Mouse (Mus musculus) CH12.LX (cell line): Measurements from ENCODE around the gene Ube4b. TPM values are rescaled to one million over a fixed set of nuclear protein-coding genes. Genes with fewer than 3 reads are reported as not detected.
"Not testable (repeated sequence)": the region's sequence is repeated elsewhere in the genome, so short reads cannot be mapped to it uniquely, and the experiment has no call there.

ENCODE experiments used
- DNase-seq: peaks from one replicate; pipeline ENCODE4 v3.0.0-alpha.2; 2013; ENCODE audit errors: extremely low read depth
- H3K27ac ChIP-seq: 2 replicates; pipeline ENCODE4 v1.5.1; 2012; ENCODE audit warnings: low read depth, mild to moderate bottlenecking, control low read depth, moderate library complexity; ENCODE audit not compliant: insufficient read depth
- H3K27me3 ChIP-seq: replicated peaks from 2 replicates; pipeline ENCODE3; 2012; ENCODE audit warnings: inconsistent platforms
- H3K36me3 ChIP-seq, 2 experiments: replicated peaks in 1 of 2; 2 replicates each; pipeline versions ENCODE3 to v1.6.1; 2012; ENCODE audit warnings: inconsistent platforms in 1 of 2, low read length in 1 of 2, mild to moderate bottlenecking in 1 of 2, mixed read lengths in 1 of 2, moderate library complexity in 1 of 2; ENCODE audit not compliant: control insufficient read depth in 1 of 2, insufficient read depth in 1 of 2
- H3K4me1 ChIP-seq, 2 experiments: 2 replicates each; pipeline ENCODE4 v1.6.1; 2012; ENCODE audit warnings: inconsistent platforms in 1 of 2, moderate library complexity in 1 of 2; ENCODE audit not compliant: insufficient read depth in 2 of 2, control insufficient read depth in 1 of 2
- H3K4me2 ChIP-seq: 2 replicates; pipeline ENCODE4 v1.6.1; 2012; ENCODE audit warnings: low read depth, mild to moderate bottlenecking, control low read depth; ENCODE audit not compliant: poor library complexity, insufficient read depth, severe bottlenecking
- H3K4me3 ChIP-seq, 3 experiments: fragments of 150-350 bp in 1 of 3; sonication (generic) in 1 of 3; replicated peaks in 1 of 3; 2 replicates each; pipeline versions ENCODE3 to v1.5.1; 2011 to 2012; ENCODE audit warnings: low read depth in 2 of 3, low read length in 2 of 3, mild to moderate bottlenecking in 2 of 3, moderate library complexity in 2 of 3, control low read depth in 1 of 3, improper control_type of control experiment in 1 of 3, inconsistent platforms in 1 of 3, mixed read lengths in 1 of 3; ENCODE audit not compliant: poor library complexity in 1 of 3
- H3K79me2 ChIP-seq: replicated peaks from 2 replicates; pipeline ENCODE4 v1.6.1; 2012; ENCODE audit warnings: mild to moderate bottlenecking, moderate library complexity; ENCODE audit not compliant: control insufficient read depth, poor library complexity, insufficient read depth, severe bottlenecking; ENCODE audit errors: extremely low read depth
- H3K9ac ChIP-seq: 2 replicates; pipeline ENCODE4 v1.6.1; 2012; ENCODE audit warnings: low read depth, mild to moderate bottlenecking, control low read depth, moderate library complexity; ENCODE audit not compliant: insufficient read depth
- H3K9me3 ChIP-seq: replicated peaks from 2 replicates; pipeline ENCODE3; 2012; ENCODE audit warnings: low read length, inconsistent platforms, mixed read lengths
- BHLHE40 ChIP-seq: IDR thresholded peaks from 2 replicates; pipeline ENCODE4 v1.6.1; 2011; ENCODE audit warnings: mild to moderate bottlenecking, low read depth, low read length, improper control_type of control experiment
- CHD2 ChIP-seq: IDR thresholded peaks from 2 replicates; pipeline ENCODE4 v1.6.1; 2011; ENCODE audit warnings: low read length, improper control_type of control experiment
- CTCF ChIP-seq, 2 experiments: IDR thresholded peaks in 1 of 2; conservative IDR thresholded peaks in 1 of 2; 2 replicates each; pipeline ENCODE4 v1.5.1; 2011 to 2012; ENCODE audit warnings: low read depth in 2 of 2, low read length in 2 of 2, improper control_type of control experiment in 1 of 2, inconsistent platforms in 1 of 2, mild to moderate bottlenecking in 1 of 2, moderate library complexity in 1 of 2
- E2F4 ChIP-seq: IDR thresholded peaks from 2 replicates; pipeline ENCODE4 v1.6.1; 2011; ENCODE audit warnings: low read depth, low read length, improper control_type of control experiment; ENCODE audit not compliant: insufficient replicate concordance
- ELF1 ChIP-seq: IDR thresholded peaks from 2 replicates; pipeline ENCODE4 v1.6.1; 2014; ENCODE audit warnings: low read depth, mild to moderate bottlenecking, inconsistent platforms, low read length, improper control_type of control experiment
- EP300 ChIP-seq: IDR thresholded peaks from 2 replicates; pipeline ENCODE4 v1.6.1; 2011; ENCODE audit warnings: low read length, improper control_type of control experiment
- ETS1 ChIP-seq: conservative IDR thresholded peaks from 2 replicates; pipeline ENCODE4 v1.6.1; 2012; ENCODE audit warnings: low read depth, mild to moderate bottlenecking, inconsistent platforms, low read length, improper control_type of control experiment, moderate library complexity
- GABPA ChIP-seq: IDR thresholded peaks from 2 replicates; pipeline ENCODE4 v1.6.1; 2012; ENCODE audit warnings: low read depth, low read length, improper control_type of control experiment, inconsistent platforms; ENCODE audit not compliant: insufficient replicate concordance
- HCFC1 ChIP-seq: IDR thresholded peaks from 2 replicates; pipeline ENCODE4 v1.6.1; 2012; ENCODE audit warnings: low read depth, mild to moderate bottlenecking, inconsistent platforms, low read length, improper control_type of control experiment
- JUN ChIP-seq: IDR thresholded peaks from 2 replicates; pipeline ENCODE4 v1.6.1; 2011; ENCODE audit warnings: low read depth, mild to moderate bottlenecking, low read length, improper control_type of control experiment, moderate library complexity; ENCODE audit not compliant: insufficient read depth
- JUND ChIP-seq: conservative IDR thresholded peaks from 2 replicates; pipeline ENCODE4 v1.6.1; 2011; ENCODE audit warnings: low read depth, low read length, improper control_type of control experiment
- MAFK ChIP-seq: IDR thresholded peaks from 2 replicates; pipeline ENCODE4 v1.6.1; 2011; ENCODE audit warnings: low read length, improper control_type of control experiment; ENCODE audit not compliant: insufficient replicate concordance
- MYC ChIP-seq: IDR thresholded peaks from 2 replicates; pipeline ENCODE4 v1.6.1; 2011; ENCODE audit warnings: low read depth, mild to moderate bottlenecking, improper control_type of control experiment, low read length
- NELFE ChIP-seq: IDR thresholded peaks from 2 replicates; pipeline ENCODE4 v1.6.1; 2011; ENCODE audit warnings: low read depth, low read length, improper control_type of control experiment
- PAX5 ChIP-seq: IDR thresholded peaks from 2 replicates; pipeline ENCODE4 v1.6.1; 2012; ENCODE audit warnings: low read length, inconsistent platforms, mixed read lengths
- RAD21 ChIP-seq: IDR thresholded peaks from 2 replicates; pipeline ENCODE4 v1.6.1; 2011; ENCODE audit warnings: low read depth, mild to moderate bottlenecking, low read length, improper control_type of control experiment, moderate library complexity
- SMC3 ChIP-seq: IDR thresholded peaks from 2 replicates; pipeline ENCODE4 v1.6.1; 2011; ENCODE audit warnings: low read depth, low read length, improper control_type of control experiment
- TBP ChIP-seq: conservative IDR thresholded peaks from 2 replicates; pipeline ENCODE4 v1.6.1; 2011; ENCODE audit warnings: low read depth, low read length, improper control_type of control experiment
- UBTF ChIP-seq: IDR thresholded peaks from 2 replicates; pipeline ENCODE4 v1.6.1; 2012; ENCODE audit warnings: low read depth, mild to moderate bottlenecking, inconsistent platforms, low read length, improper control_type of control experiment, moderate library complexity
- ZC3H11A ChIP-seq: IDR thresholded peaks from 2 replicates; pipeline ENCODE4 v1.6.1; 2012; ENCODE audit warnings: low read depth, mild to moderate bottlenecking, inconsistent platforms, low read length, improper control_type of control experiment
- ZKSCAN1 ChIP-seq: IDR thresholded peaks from 2 replicates; pipeline ENCODE4 v1.6.1; 2012; ENCODE audit warnings: low read depth, inconsistent platforms, low read length, improper control_type of control experiment, borderline replicate concordance
- dilution Hi-C: fragments of 300-500 bp; cut with MboI; formaldehyde crosslinking; loops from 2 replicates; pipeline ENCODE4 v1.14.3; 2020; ENCODE audit warnings: low sequenced_read_pairs; ENCODE audit not compliant: extremely low pct_unique_long_range_greater_than_20kb, extremely low pct_ligation_motif_present
- in situ Hi-C: fragments of 300-500 bp; cut with MboI; formaldehyde crosslinking; loops from 3 replicates; pipeline ENCODE4 v1.14.3; 2019; ENCODE audit warnings: low sequenced_read_pairs, low pct_ligation_motif_present, low pct_unique_long_range_greater_than_20kb, mixed read lengths
- polyA plus RNA-seq: library from polyadenylated mRNA; unstranded; fragments of >175 nt; gene quantifications from 2 replicates; pipeline ENCODE4 v1.2.1, GENCODE M21; 2012; ENCODE audit warnings: low read depth; ENCODE audit not compliant: insufficient read length
- total RNA-seq, 2 experiments: library from RNA; depleted of rRNA; stranded (reverse); fragments of 300-350 nt in 1 of 2; fragments of >200 nt in 1 of 2; gene quantifications; 2 replicates each; pipeline ENCODE4 v1.2.3; 2012 to 2014

Gene Ube4b
- total and polyA plus RNA-seq, 3 experiments = 13.1 to 60.0 (median 41.6) TPM

DNA sequence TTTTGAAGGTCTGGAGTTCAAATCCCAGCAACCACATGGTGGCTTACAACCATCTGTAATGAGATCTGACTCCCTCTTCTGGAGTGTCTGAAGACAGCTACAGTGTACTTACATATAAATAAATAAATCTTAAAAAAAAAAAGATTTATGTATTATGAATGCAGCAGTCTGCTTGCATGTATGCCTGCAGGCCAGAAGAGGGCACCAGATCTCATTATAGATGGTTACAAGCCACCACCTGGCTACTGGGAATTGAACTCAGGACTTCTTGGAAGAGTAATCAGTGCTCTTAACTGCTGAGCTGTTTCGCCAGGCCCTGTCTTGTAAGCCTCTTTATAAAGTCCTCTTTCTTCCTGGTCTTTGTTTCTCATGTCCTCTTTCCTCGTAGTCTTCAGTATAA is 33.9 kb upstream of the Ube4b start:
- H3K36me3 ChIP-seq, DNase-seq, H3K4me3 ChIP-seq, dilution Hi-C loops, H3K9me3 ChIP-seq, H3K9ac ChIP-seq, H3K27ac ChIP-seq, H3K4me1 ChIP-seq, in situ Hi-C loops, H3K27me3 ChIP-seq, H3K4me2 ChIP-seq, H3K79me2 ChIP-seq: not testable (repeated sequence)
- TF ChIP-seq CTCF (conservative IDR thresholded peaks at IDR 0.05 in 1 of 2, IDR thresholded peaks at IDR 0.05 in 1 of 2; ENCODE audit: low read depth in 2 of 2, low read length in 2 of 2) (peak; percentile 9 to 39; a peak in 3 of 4 replicates), SMC3 (peak; percentile 21; the same call in 1 of the 2 replicates)

DNA sequence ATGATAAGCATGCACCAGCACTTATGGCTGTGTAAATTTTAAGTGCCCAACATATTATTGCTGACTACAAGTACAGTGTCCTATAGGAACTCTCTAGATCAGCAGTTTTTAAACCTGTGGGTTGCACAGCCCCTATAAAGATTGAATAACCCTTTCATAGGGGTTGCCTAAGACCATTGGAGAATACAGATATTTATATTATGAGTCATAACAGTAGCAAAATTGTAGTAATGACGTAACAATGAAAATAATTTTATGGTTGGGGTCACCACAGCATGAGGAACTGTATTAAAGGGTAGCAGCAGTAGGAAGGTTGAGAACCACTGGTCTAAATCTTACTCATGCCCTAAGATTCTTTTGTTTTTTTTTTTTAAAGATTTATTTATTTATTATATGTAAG is 32.9 kb upstream of the Ube4b start:
- Histone ChIP-seq H3K4me2 (no peak overlapping the region), H3K36me3 (no peaks in the 10 kb centered on the region), H3K27ac (no peak overlapping the region), H3K27me3 (no peaks in the 10 kb centered on the region), H3K9ac (no peak overlapping the region), H3K79me2 (no peaks in the 10 kb centered on the region), H3K9me3 (no peaks in the 10 kb centered on the region), H3K4me3 (no peak overlapping the region), H3K4me1 (0 out of 4 replicates have a peak, but pooled peaks cover 0 to 4% of the 10 kb centered on the region in 2 experiments)
- no peak for DNase-seq
- dilution Hi-C loops (no loop called here), in situ Hi-C loops (no loop called here)
- no peak for TF ChIP-seq JUND
- no peak for TF ChIP-seq PAX5
- TF ChIP-seq TBP = no peak
- no peak for TF ChIP-seq ETS1
- TF ChIP-seq CTCF (conservative IDR thresholded peaks at IDR 0.05 in 1 of 2, IDR thresholded peaks at IDR 0.05 in 1 of 2; ENCODE audit: low read depth in 2 of 2, low read length in 2 of 2) = no peak
- no peak for TF ChIP-seq ELF1
- no peak for TF ChIP-seq MYC
- TF ChIP-seq GABPA = no peak

DNA sequence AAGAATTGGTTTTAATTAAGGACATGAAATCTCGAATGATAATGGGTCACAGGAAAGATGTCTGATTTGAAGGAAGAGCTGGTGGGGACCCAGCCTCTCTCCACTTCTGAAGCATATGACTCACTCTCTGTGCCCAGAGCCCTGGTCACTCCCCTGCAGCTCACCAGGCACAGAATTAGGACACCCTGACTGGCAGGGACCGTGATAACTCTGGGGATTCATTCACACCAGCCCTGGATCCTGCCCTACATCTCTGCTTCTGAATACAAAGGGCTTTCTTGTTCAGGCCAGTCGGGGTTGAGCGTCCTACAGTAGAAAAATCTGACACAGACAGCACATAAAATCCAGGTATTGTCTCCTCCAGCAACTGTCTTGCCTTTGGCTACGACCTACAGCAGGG is 32.0 kb upstream of the Ube4b start:
- no peak overlapping the region for H3K27ac ChIP-seq
- H3K4me1 ChIP-seq = 0 out of 4 replicates have a peak, but pooled peaks cover 0 to 4% of the 10 kb centered on the region in 2 experiments
- dilution Hi-C loops = no loop called here
- H3K4me3 ChIP-seq = no peak overlapping the region
- H3K9ac ChIP-seq = no peak overlapping the region
- H3K79me2 ChIP-seq = no peaks in the 10 kb centered on the region
- in situ Hi-C loops = no loop called here
- DNase-seq = no peak
- no peaks in the 10 kb centered on the region for H3K9me3 ChIP-seq
- TF ChIP-seq UBTF (no peak), NELFE (no peak), CTCF (conservative IDR thresholded peaks at IDR 0.05 in 1 of 2, IDR thresholded peaks at IDR 0.05 in 1 of 2; ENCODE audit: low read depth in 2 of 2, low read length in 2 of 2) (no peak), CHD2 (no peak), MAFK (no peak), HCFC1 (no peak), JUN (no peak), ZKSCAN1 (no peak), RAD21 (no peak), ZC3H11A (no peak), EP300 (no peak), BHLHE40 (no peak), E2F4 (no peak), JUND (no peak)
- no peak overlapping the region for H3K4me2 ChIP-seq
- no peaks in the 10 kb centered on the region for H3K27me3 ChIP-seq
- no peaks in the 10 kb centered on the region for H3K36me3 ChIP-seq
